Mouse (Mus musculus) ovary, postnatal 14 days (tissue): ENCODE data around the gene Slc38a4.

Experiments
- DNase-seq: peaks from one replicate; pipeline ENCODE4 v3.0.0; 2022; ENCODE audit warnings: low spot score

Slc38a4 gene

DNA sequence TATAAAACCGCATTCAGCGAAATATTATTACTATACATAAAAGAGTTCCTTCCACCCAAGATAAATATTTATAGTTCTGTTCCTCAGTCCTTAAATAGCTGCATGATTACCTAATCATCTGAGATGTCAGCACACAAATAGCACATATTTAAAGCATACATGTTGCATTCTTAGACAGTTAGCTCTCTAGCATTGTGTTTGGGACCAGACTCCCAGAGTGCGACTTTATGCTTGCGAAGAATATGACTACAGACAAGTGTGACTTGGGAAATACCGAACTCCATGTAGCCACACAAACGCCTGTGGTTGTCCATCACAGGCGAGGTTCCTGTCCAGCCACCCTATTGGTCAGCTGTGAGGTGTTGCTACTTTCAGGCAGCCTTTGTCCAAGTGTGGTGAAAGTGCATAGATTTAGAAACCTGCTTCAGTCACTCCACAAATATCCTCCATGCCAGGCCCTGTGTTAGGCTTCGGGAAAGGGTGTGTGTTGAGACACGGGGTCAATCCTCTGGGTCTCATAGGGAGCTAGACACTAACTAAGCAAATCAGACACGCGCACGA lies 40.6 kb downstream of the Slc38a4 start:
- DNase-seq = no peak

- no peak for DNase-seq
Measured at GRCm38 (mm10) chr15:97011599-97012372, 44.0 kb downstream of the Slc38a4 start.

DNA sequence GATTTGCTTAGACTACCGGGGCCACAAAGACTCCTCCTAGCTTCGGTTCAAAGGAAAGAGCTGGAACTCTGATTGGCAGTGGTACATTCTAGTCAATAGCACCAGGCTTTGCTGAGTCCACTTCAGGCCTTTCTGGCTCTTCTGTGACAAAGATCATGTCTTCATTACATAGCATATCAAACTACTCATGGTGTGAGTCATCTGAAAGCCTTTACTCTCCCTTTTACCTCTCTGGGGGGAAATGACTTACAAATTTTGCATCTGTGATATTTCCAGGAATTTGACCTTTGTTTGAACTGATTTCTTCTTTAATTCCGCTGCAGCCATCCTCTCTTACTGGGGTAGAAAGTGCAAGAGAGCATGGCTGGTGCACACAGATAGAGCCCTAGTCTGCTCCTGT lies 46.5 kb downstream of the Slc38a4 start:
- no peak for DNase-seq

GRCm38 (mm10) chr15:97005631-97006234 lies 50.0 kb downstream of the Slc38a4 start:
- DNase-seq = no peak

DNA sequence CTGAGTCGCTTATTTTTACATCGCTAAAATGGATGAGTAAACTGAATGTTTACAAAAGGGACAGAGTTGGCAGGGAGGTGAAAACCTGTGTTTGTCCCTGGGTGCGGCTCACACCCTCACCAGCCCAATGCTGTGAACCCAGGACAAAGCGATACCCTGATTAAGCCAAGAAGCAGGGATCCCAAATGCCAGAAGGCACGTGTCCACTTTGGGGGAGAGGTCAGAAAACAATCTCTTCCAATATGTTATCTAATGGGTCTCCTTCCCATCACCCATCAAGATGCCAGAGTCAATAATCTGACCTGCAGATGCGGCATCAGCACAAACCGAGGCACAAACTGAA lies 51.3 kb downstream of the Slc38a4 start:
- no peak for DNase-seq

- DNase-seq = no peak
Measured at GRCm38 (mm10) chr15:97003851-97004524, 51.8 kb downstream of the Slc38a4 start.

DNA sequence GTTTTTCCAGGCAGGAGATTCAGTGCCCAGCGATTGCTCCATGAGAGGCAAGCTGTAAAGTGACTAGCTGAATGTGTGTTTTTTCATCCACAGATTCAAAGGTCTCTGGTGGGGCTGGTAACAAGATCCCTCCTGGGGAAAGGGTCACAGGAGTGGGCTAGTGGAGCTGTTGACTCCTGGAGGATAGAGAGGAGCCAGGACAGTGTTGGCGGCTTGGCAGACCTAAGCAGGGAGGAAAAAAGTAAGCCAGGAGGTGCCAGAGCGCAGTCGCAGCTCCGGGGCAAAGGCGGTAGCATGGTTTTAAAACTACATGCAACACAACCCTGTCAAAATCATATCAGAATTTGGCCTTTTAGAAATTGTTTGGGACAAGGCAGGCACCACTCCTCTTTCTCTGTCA lies 52.6 kb downstream of the Slc38a4 start:
- no peak for DNase-seq

- DNase-seq = no peak
Measured at GRCm38 (mm10) chr15:97002752-97003151, 53.0 kb downstream of the Slc38a4 start.

GRCm38 (mm10) chr15:97001886-97002285 lies 53.9 kb downstream of the Slc38a4 start:
- no peak for DNase-seq

- DNase-seq = no peak
Measured at GRCm38 (mm10) chr15:97001416-97001815, 54.3 kb downstream of the Slc38a4 start.

GRCm38 (mm10) chr15:97000319-97001251 lies 55.2 kb downstream of the Slc38a4 start:
- no peak for DNase-seq

GRCm38 (mm10) chr15:96999401-96999800 lies 56.4 kb downstream of the Slc38a4 start:
- no peak for DNase-seq

DNA sequence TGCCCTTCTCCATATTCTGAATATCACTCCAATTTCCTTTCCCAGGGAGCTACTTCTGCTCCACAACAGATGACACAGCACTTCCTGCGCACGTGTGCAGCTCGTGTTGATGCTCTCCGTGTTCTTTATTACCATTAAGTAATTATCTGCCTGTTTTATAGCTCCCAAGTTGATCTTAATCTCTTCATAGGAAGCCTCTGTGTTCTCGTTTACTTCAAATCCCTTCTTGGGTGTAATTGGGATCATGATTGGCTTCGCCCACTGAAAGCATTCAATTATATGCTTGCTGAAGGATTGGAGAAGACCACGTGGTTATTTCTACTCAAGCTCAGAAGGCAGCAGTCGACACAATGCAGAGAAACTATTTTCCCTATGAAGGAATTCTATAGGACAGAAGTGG lies 70.1 kb downstream of the Slc38a4 start:
- DNase-seq = no peak

DNA sequence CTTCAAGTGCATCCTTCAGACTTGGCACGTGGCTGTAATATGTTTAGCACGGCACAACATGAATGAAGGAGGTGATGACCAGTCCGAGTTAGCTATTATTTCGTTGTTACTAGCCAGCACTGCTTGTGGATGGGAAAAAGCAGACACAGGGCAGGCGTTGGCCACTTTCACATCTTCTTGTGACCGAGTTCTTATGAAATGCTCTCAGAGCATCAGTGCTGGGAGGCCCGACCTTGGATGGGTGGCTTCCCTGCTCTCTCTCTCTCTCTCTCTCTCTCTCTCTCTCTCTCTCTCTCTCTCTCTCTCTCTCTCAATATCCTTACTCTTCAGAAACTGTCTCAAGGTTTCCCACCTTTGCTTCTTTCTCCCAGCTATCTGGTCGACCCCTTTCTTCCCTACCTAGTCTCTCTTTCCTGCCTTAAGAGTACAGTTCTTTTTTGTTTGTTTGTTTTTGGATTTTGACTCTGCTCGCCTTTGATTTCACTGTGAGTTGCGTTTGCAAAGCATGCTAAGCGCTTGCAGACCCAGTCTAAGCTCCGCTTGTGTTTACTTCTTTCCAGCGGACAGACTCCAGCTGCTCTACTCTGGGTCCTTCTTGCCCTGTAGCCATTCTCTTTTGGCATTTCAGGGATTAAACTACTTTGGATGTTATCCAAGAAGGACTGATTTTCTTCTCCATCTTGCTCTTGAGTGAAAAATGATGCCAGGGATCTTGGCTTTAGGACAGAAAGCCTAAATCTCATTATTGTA lies 72.0 kb downstream of the Slc38a4 start:
- no peak for DNase-seq

DNA sequence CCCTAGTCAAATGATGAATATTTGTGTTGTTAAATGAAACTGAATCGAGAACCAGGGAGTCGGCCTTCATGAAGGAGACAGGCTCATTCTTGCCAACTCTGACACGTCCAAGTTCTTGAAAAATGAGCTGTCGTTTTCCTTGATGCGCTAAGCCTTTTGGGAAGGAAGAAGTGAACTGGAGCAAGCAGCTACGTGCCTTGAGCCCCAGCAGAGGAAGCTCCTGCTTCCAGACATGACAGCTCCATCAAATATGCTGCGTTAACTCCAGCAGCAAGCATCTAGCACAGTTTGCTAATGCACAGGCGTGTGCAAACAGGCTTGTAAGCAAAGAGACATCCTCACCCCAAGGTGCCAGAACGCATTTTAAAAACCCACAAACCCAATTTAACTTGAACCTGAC lies 80.6 kb downstream of the Slc38a4 start:
- DNase-seq = no peak

DNA sequence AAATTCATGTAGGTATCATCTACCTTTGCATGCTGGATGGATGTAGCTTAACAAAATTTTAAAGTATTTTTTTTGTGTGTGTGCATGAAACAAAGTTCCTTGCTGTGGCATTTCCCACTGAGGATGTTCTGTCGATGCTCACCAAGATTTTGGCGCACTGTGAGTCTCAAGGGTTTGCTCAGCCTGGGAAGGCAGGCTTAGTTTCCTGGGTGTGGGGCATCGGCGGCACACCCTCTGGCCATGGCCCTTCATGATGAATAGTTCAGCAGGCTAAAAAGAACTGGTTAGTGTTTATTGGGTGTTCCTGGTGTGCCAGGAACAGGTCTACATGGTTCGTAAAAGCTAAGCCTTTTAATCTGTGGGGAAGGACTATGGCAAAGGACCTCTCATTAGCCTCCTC lies 81.6 kb downstream of the Slc38a4 start:
- DNase-seq = no peak

DNA sequence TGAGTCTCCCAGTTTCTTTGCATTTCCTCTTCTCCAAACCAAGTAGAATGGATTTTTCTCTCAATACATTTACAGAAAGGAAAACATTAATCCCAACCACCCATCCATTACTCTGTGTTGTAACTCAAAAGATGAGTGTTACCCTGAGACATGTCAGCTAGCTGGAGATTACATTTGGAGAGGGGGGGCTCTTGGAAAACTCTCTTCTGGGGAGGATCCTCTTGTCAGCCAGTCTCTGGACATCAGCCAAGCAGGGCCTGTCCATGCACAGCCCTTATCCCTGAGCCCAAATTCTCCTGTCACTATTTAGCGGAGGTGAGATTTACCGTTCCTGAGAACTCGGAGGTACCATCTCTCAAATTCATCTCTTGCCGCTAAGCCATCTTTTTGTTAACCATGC lies 82.4 kb downstream of the Slc38a4 start:
- DNase-seq = no peak

GRCm38 (mm10) chr15:96972706-96973274 lies 83.0 kb downstream of the Slc38a4 start:
- DNase-seq = no peak

DNA sequence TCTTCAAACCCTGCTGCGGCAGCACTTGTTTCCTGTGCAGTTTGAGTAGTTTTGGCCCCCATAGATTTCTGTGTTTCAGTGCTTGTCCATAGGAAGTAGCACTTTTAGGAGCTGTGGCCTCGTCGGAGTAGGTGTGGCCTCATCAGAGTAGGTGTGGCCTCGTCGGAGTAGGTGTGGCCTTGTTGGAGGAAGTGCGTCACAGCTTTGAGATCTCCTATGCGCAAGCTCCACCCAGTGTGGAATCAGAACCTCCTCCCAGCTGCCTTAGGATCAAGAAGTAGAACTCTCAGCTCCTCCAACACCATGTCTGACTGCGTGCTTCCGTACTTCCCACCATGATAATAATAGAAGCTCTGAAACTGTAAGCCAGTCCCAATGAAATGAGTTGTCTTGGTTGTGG lies 83.8 kb downstream of the Slc38a4 start:
- DNase-seq = no peak

GRCm38 (mm10) chr15:96969792-96970191 lies 86.0 kb downstream of the Slc38a4 start:
- no peak for DNase-seq

DNA sequence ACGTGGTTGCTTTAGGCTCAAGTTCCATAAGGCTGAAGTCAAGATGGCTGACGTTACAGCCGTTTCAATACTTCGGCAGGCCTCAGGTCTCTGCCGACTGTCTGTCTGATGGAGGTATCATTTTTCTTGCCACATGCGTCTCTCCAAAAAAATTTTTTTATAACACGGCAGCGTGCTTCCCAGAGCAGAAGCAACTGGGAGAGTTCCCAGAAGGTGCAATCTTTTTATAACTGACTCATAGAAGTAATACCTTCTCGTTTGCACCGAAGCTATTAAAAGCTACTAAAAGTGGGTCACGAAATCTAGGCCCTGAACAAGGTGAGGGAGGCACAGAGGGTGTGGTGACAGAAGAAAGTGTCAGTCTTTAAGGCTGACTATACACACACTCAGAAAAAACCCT lies 87.0 kb downstream of the Slc38a4 start:
- DNase-seq = no peak
